Mouse (Mus musculus) neural tube, embryonic 15.5 days (tissue): ENCODE results near the gene Fam219a. TPM values are rescaled to one million over a fixed set of nuclear protein-coding genes. Genes with fewer than 3 reads are reported as not detected.

Source experiments
- ATAC-seq: fragments of 200-750 bp; cut with Nextera tagmentation; 2 replicates; pipeline ENCODE4 v1.8.0; 2017; ENCODE audit warnings: mild to moderate bottlenecking, moderate TSS enrichment, moderate library complexity; ENCODE audit not compliant: low FRiP score
- H3K27ac ChIP-seq: fragments of 300-500 bp; sonication (generic); replicated peaks from 2 replicates; pipeline ENCODE4 v1.5.1; 2015; ENCODE audit warnings: mild to moderate bottlenecking, inconsistent platforms
- H3K27me3 ChIP-seq: fragments of 300-500 bp; sonication (generic); replicated peaks from 2 replicates; pipeline ENCODE4 v1.6.1; 2015; ENCODE audit warnings: inconsistent platforms
- H3K36me3 ChIP-seq: fragments of 300-500 bp; sonication (generic); 2 replicates; pipeline ENCODE4 v1.6.1; 2015; ENCODE audit warnings: inconsistent platforms
- H3K4me1 ChIP-seq: fragments of 300-500 bp; sonication (generic); 2 replicates; pipeline ENCODE4 v1.6.1; 2015; ENCODE audit warnings: inconsistent platforms
- H3K4me2 ChIP-seq: fragments of 300-500 bp; sonication (generic); 2 replicates; pipeline ENCODE4 v1.6.1; 2015; ENCODE audit warnings: inconsistent platforms, mild to moderate bottlenecking, moderate library complexity
- H3K4me3 ChIP-seq: fragments of 300-500 bp; sonication (generic); replicated peaks from 2 replicates; pipeline ENCODE4 v1.5.1; 2015; ENCODE audit warnings: mild to moderate bottlenecking, inconsistent platforms
- H3K9ac ChIP-seq: fragments of 300-500 bp; sonication (generic); replicated peaks from 2 replicates; pipeline ENCODE4 v1.6.1; 2015; ENCODE audit warnings: mild to moderate bottlenecking, inconsistent platforms
- H3K9me3 ChIP-seq: fragments of 300-500 bp; sonication (generic); replicated peaks from 2 replicates; pipeline ENCODE4 v1.6.1; 2016; ENCODE audit warnings: inconsistent platforms
- WGBS: fragments of 180-500 bp; shearing (Covaris S2); methylation state at CpG from one replicate; pipeline ENCODE4 v1.1.7; 2015; ENCODE audit warnings: mixed read lengths; 5-methylcytosine and 5-hydroxymethylcytosine counted together
- polyA plus RNA-seq: library from polyadenylated mRNA; unstranded; fragments of >200 nt; fragmentation: Nextera tagmentation; extraction: Ambion mirVana; gene quantifications from 2 replicates; pipeline ENCODE4 v1.2.1, GENCODE M21; 2015

Fam219a gene
- polyA plus RNA-seq, 1 experiment from 2014 or later, result 17.9 TPM

DNA sequence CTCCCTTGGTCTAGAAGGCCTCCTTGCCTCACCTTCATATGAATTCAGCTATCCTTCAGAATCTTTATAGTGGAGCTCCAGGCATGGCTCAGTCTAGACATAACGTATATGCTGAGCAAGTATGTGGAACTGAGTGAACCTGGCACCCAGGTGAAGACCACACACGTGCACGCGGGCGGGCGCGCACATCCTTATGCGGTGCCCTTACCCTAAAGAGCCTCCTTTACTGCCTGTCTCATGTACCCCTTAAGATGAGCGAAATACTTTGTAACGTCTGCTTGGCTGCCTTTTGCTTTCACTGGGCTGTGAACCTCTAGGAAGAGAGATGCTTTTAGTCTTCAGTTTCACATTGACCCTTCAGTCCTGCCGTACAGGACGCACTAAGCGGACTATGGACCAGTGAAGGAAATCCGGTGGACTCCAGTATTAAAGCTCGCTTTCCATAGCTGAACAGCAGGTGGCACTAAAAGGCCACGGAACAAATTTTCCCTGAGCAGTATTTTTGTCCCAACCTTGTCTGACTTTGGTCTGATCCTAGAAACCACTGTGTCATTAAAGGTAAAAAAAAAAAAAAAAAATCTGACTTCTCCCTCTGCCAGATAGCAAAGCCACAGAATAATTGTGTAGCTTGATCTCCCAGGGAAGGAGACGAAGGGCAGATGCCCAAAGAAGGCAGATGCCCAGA, 100.8 kb downstream of the Fam219a start:
- Histone ChIP-seq H3K9me3 (no peaks in the 10 kb centered on the region), H3K4me3 (no peak overlapping the region), H3K36me3 (no peaks in the 10 kb centered on the region), H3K27ac (no peak overlapping the region), H3K27me3 (no peaks in the 10 kb centered on the region), H3K9ac (no peak overlapping the region), H3K4me1 (peaks cover 22% of the 10 kb centered on the region), H3K4me2 (no peak overlapping the region)
- 58% methylated on average over 17 of the region's 17 CpGs for WGBS
- no peak for ATAC-seq

Other genes with a start within 250 kb of the Fam219a start
- gene Ubap1, start 220.5 kb downstream of the Fam219a start, polyA plus RNA-seq, result 68.1 and 69.3 TPM in 2 replicates
- gene Kif24, start 104.7 kb downstream of the Fam219a start, polyA plus RNA-seq, result 2.4 and 3.0 TPM in 2 replicates
- 62.8 and 71.6 TPM in 2 replicates for gene Nudt2, start 104.4 kb downstream of the Fam219a start, polyA plus RNA-seq
- gene AI464131, start 66.5 kb downstream of the Fam219a start, polyA plus RNA-seq, result 7.8 and 8.3 TPM in 2 replicates
- 8.6 and 10.1 TPM in 2 replicates for gene 1110017D15Rik, start 52.2 kb downstream of the Fam219a start, polyA plus RNA-seq
- 2.1 and 2.5 TPM in 2 replicates for gene Dnaic1, start 237 bp upstream of the Fam219a start, polyA plus RNA-seq
- 89.8 and 111 TPM in 2 replicates for gene Enho, start 70.8 kb upstream of the Fam219a start, polyA plus RNA-seq
- 23.1 and 27.2 TPM in 2 replicates for gene Cntfr, start 127.6 kb upstream of the Fam219a start, polyA plus RNA-seq
- 52.6 and 56.6 TPM in 2 replicates for gene Il11ra1, start 130.5 kb upstream of the Fam219a start, polyA plus RNA-seq
- gene Rpp25l, start 144.0 kb upstream of the Fam219a start, polyA plus RNA-seq, result 59.3 and 61.1 TPM in 2 replicates
- 271 and 320 TPM in 2 replicates for gene Dctn3, start 153.6 kb upstream of the Fam219a start, polyA plus RNA-seq
- gene Arid3c, start 161.6 kb upstream of the Fam219a start, polyA plus RNA-seq, result 1.1 and 1.6 TPM in 2 replicates
- 48.4 and 54.8 TPM in 2 replicates for gene Galt, start 185.7 kb upstream of the Fam219a start, polyA plus RNA-seq
- 92.1 and 97.3 TPM in 2 replicates for gene Sigmar1, start 186.6 kb upstream of the Fam219a start, polyA plus RNA-seq
- gene Ccl27a, start 204.7 kb upstream of the Fam219a start, polyA plus RNA-seq, result 213 and 281 TPM in 2 replicates